Mouse (Mus musculus) spleen, postnatal 36 days (tissue): ENCODE results near the gene Kif2a.
"Not testable (repeated sequence)": the region's sequence is repeated elsewhere in the genome, so short reads cannot be mapped to it uniquely, and the experiment has no call there.

Experiments
- DNase-seq, 2 experiments: peaks; one replicate each; pipeline ENCODE4 v3.0.0; 2022; ENCODE audit warnings: low spot score in 2 of 2, mixed read lengths in 1 of 2

Gene Kif2a

GRCm38 (mm10) chr13:106936256-106937137 lies 85.4 kb downstream of the Kif2a start, which contains the start of gene Ipo11:
TSS of gene Ipo11 (minus strand) at chr13:106936958.
- DNase-seq = peak; percentile 87 to 88

DNA sequence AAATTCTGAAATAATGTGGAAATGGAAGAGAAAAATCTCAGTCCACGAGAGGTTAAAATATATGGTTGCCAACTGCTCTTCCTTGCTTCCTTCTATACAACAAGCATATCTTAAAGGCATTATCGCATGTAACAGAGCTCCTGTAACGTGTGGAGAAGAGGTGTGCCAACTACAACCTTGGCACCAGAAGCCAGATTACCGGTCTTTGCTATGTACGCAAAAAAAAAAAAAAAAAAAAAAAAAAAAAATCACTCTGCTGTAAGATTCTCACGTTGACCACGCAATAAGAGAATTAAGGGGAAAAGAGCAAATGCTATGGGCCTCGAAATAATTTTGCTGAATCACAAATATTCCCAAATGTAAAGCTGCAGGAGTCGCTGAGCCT lies 86.1 kb downstream of the Kif2a start:
- no peak for DNase-seq

DNA sequence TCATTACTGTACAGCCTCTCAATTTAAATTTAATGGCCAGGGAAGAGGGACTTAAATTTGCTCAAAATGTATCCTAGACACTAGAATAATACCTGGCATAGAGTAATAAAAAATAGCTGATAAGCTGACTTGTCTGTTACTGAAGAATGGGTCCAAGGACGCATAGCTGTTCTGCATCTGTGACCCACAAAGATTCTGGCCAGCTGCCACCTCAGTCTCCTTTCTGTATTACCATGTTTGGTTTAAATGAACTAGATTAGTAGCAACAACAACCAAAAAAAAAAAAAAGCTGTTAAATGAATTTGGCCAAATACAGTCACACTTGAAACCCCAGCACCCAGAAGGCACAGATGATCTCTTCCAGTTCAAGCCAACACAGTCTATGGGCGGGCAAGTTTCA lies 92.7 kb downstream of the Kif2a start:
- no peak for DNase-seq

- DNase-seq = no peak
These were observed 93.6 kb downstream of the Kif2a start for GRCm38 (mm10) chr13:106928296-106928695.

- not testable (repeated sequence) for DNase-seq
These were observed 96.0 kb downstream of the Kif2a start for GRCm38 (mm10) chr13:106925921-106926320.

DNA sequence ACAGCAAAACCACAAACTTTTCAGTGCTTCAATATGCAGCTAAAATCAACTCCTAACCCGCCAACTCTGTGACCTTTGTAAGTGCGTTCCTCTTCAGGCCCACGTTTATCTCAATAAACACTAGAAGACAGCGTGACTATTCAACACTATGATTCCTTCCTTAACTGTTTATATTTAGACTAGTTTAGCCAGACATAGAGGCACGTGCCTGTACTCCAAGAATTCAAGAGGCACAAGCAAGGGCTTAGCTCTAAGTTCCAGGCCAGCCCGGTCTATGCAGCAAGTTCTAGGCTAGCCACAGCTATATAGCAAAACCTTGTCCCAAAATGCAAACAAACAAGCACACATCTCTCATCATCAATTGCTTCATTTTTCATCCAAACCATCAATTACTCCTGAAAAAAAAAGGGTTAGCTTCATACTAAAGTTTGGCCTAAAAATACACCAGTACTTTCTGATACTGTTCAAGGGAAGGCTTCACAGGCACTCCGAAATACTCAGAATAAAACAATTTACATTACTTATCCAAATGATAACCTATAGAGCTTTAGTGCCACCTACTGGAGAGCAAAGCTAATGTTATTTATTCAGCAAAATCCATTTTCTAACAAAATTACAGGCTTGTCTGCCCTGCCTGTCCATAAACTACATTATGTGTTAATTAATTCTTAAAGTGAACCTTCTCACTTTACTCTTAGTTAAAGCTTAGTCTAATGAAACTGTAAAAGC lies 103.4 kb downstream of the Kif2a start:
- DNase-seq = no peak

DNA sequence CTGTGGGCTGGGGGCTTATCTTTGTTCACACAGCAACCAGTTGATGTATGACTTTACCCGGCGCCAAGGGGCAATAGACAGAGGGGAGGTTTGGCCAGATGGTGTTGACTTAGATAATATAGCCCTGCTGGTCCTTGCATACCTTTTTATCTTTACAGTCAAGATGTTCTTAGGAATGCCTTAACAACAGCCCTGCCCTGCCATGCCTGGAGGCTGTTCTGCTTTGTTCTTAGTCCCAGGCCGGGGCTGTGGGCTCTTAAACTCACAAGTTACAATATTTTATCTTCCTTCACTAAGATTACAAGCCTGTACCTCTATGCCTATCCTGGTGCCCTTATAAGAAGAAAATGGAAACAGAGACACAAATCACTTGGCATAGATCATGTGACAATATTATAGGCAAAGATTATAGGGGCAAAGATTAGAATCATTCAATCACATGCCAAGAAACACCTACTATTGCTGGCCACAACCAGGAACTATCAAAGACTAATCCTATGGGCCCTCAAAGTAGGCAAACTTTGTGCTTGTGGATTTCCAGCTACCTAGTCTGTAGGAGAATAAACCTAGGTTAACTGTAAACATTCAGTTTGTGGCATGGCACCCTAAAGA lies 108.7 kb downstream of the Kif2a start:
- no peak for DNase-seq

- DNase-seq = no peak
These were observed 111.8 kb downstream of the Kif2a start for GRCm38 (mm10) chr13:106910096-106910495.
